Mouse (Mus musculus) lung, adult 2 months (tissue): Measurements from ENCODE around the gene Fgf14.

Experiments used
- CTCF ChIP-seq: fragments of 200-500 bp; IDR thresholded peaks from 2 replicates; pipeline ENCODE4 v1.5.1; 2011; ENCODE audit warnings: mild to moderate bottlenecking, low read length, control low read depth; ENCODE audit not compliant: insufficient read depth
- POLR2A ChIP-seq: fragments of 200-500 bp; IDR thresholded peaks from 2 replicates; pipeline ENCODE4 v1.6.1; 2011; ENCODE audit warnings: low read depth, mild to moderate bottlenecking, control low read depth, low read length, borderline replicate concordance; ENCODE audit errors: extremely low read depth

GRCm38 (mm10) chr14:124677379-124677778 lies 452 bp upstream of the Fgf14 start:
- TF ChIP-seq CTCF (no peak), POLR2A (no peak)
